Mouse (Mus musculus) forebrain, embryonic 16.5 days (tissue): ENCODE measurements at regions not wholly inside any gene's neighbourhood (a gene's known extent, or its start where the extent isn't known, plus 50 kb on each side); places are given as distances from the start of the nearest gene placed in this dataset.
A peak's percentile ranks its signal among the peaks of the same experiment; 100 is the strongest.

Experiments
- ATAC-seq: fragments of 200-750 bp; cut with Nextera tagmentation; 2 replicates; pipeline ENCODE4 v1.8.0; 2017; ENCODE audit warnings: mild to moderate bottlenecking, moderate library complexity
- H3K27ac ChIP-seq: fragments of 300-500 bp; sonication (generic); 2 replicates; pipeline ENCODE4 v1.5.1; 2014; ENCODE audit warnings: low read length, control low read depth
- H3K27me3 ChIP-seq: fragments of 300-500 bp; sonication (generic); replicated peaks from 2 replicates; pipeline ENCODE4 v1.6.1; 2014; ENCODE audit warnings: low read length; ENCODE audit not compliant: control insufficient read depth, insufficient read depth
- H3K36me3 ChIP-seq: fragments of 300-500 bp; sonication (generic); 2 replicates; pipeline ENCODE4 v1.6.1; 2014; ENCODE audit not compliant: control insufficient read depth, insufficient read depth
- H3K4me1 ChIP-seq: fragments of 300-500 bp; sonication (generic); replicated peaks from 2 replicates; pipeline ENCODE4 v1.6.1; 2014; ENCODE audit warnings: low read length; ENCODE audit not compliant: control insufficient read depth, insufficient read depth
- H3K4me2 ChIP-seq: fragments of 300-500 bp; sonication (generic); 2 replicates; pipeline ENCODE4 v1.6.1; 2014; ENCODE audit warnings: mild to moderate bottlenecking, low read length, control low read depth
- H3K4me3 ChIP-seq: fragments of 300-500 bp; sonication (generic); replicated peaks from 2 replicates; pipeline ENCODE4 v1.5.1; 2014; ENCODE audit warnings: mild to moderate bottlenecking, low read length, control low read depth
- H3K9ac ChIP-seq: fragments of 300-500 bp; sonication (generic); replicated peaks from 2 replicates; pipeline ENCODE4 v1.6.1; 2014; ENCODE audit warnings: low read depth, low read length, control low read depth
- H3K9me3 ChIP-seq: fragments of 300-500 bp; sonication (generic); 2 replicates; pipeline ENCODE4 v1.6.1; 2016; ENCODE audit warnings: low read length; ENCODE audit not compliant: control insufficient read depth
- WGBS: fragments of 180-500 bp; shearing (Covaris S2); extraction: QIAGEN DNeasy Blood & Tissue Kit; methylation state at CpG from one replicate; pipeline ENCODE4 v1.1.7; 2014; 5-methylcytosine and 5-hydroxymethylcytosine counted together

GRCm38 (mm10) chr1:61295219-61295618, 317.5 kb downstream of the Icos start:
- H3K9ac ChIP-seq: no peak overlapping the region
- ATAC-seq: no peak
- H3K27me3 ChIP-seq: peaks cover 2% of the 10 kb centered on the region; the same call in 1 of the 2 replicates
- peaks cover 2% of the 10 kb centered on the region for H3K4me1 ChIP-seq
- no peak overlapping the region for H3K27ac ChIP-seq
- WGBS: 90% methylated on average over 3 of the region's 3 CpGs
- no peaks in the 10 kb centered on the region for H3K9me3 ChIP-seq
- no peaks in the 10 kb centered on the region for H3K36me3 ChIP-seq
- H3K4me2 ChIP-seq: no peak overlapping the region
- H3K4me3 ChIP-seq: no peak overlapping the region

- Histone ChIP-seq H3K27ac (no peak overlapping the region), H3K36me3 (no peaks in the 10 kb centered on the region)
Observed at GRCm38 (mm10) chr1:61296831-61297230, 319.1 kb downstream of the Icos start.

GRCm38 (mm10) chr1:61297361-61297760, 319.6 kb downstream of the Icos start:
- Histone ChIP-seq H3K27me3 (peaks cover 2% of the 10 kb centered on the region; the same call in 1 of the 2 replicates), H3K4me2 (no peak overlapping the region), H3K4me1 (peaks cover 23% of the 10 kb centered on the region), H3K27ac (no peak overlapping the region), H3K9ac (no peak overlapping the region), H3K4me3 (no peak overlapping the region), H3K9me3 (no peaks in the 10 kb centered on the region), H3K36me3 (no peaks in the 10 kb centered on the region)
- ATAC-seq: no peak
- WGBS: 80% methylated on average over 3 of the region's 3 CpGs

More at GRCm38 (mm10) chr1:61296831-61297230, 319.1 kb downstream of the Icos start:
- H3K9ac ChIP-seq: no peak overlapping the region
- no peak overlapping the region for H3K4me2 ChIP-seq
- WGBS: 29% methylated on average over 4 of the region's 4 CpGs
- H3K4me1 ChIP-seq: peaks cover 18% of the 10 kb centered on the region
- peaks cover 2% of the 10 kb centered on the region; the same call in 1 of the 2 replicates for H3K27me3 ChIP-seq
- H3K9me3 ChIP-seq: no peaks in the 10 kb centered on the region
- no peak for ATAC-seq
- no peak overlapping the region for H3K4me3 ChIP-seq

- H3K4me2 ChIP-seq: no peak overlapping the region
- H3K27me3 ChIP-seq: peaks cover 2% of the 10 kb centered on the region; the same call in 1 of the 2 replicates
- H3K4me3 ChIP-seq: no peak overlapping the region
- no peaks in the 10 kb centered on the region for H3K9me3 ChIP-seq
- H3K27ac ChIP-seq: peak overlapping the region; percentile 1; the same call in 1 of the 2 replicates
- 26% methylated on average over 3 of the region's 3 CpGs for WGBS
- H3K4me1 ChIP-seq: peaks cover 30% of the 10 kb centered on the region
- 0 out of 2 replicates have a peak, but pooled peaks have one; percentile 5 for ATAC-seq
- no peaks in the 10 kb centered on the region for H3K36me3 ChIP-seq
- no peak overlapping the region for H3K9ac ChIP-seq
Observed at GRCm38 (mm10) chr1:61298064-61298463, 320.3 kb downstream of the Icos start.

- Histone ChIP-seq H3K27ac (no peak overlapping the region; the same call in 1 of the 2 replicates), H3K9ac (no peak overlapping the region), H3K4me3 (no peak overlapping the region), H3K36me3 (no peaks in the 10 kb centered on the region), H3K27me3 (peaks cover 3% of the 10 kb centered on the region), H3K4me2 (no peak overlapping the region), H3K9me3 (no peaks in the 10 kb centered on the region), H3K4me1 (peaks cover 31% of the 10 kb centered on the region)
- ATAC-seq: no peak
- 43% methylated on average over 6 of the region's 6 CpGs for WGBS
Observed at GRCm38 (mm10) chr1:61298779-61299178, 321.1 kb downstream of the Icos start.

GRCm38 (mm10) chr1:61300491-61300890, 322.8 kb downstream of the Icos start:
- H3K9ac ChIP-seq: no peak overlapping the region
- peaks cover 33% of the 10 kb centered on the region for H3K4me1 ChIP-seq
- no peaks in the 10 kb centered on the region for H3K9me3 ChIP-seq
- H3K27me3 ChIP-seq: peaks cover 8% of the 10 kb centered on the region
- no peak overlapping the region for H3K4me2 ChIP-seq
- no peaks in the 10 kb centered on the region for H3K36me3 ChIP-seq
- WGBS: 27% methylated on average over 4 of the region's 4 CpGs
- H3K27ac ChIP-seq: 0 out of 2 replicates have a peak overlapping the region, but pooled peaks have one; percentile 0
- no peak overlapping the region for H3K4me3 ChIP-seq
- ATAC-seq: no peak

- ATAC-seq: peak; percentile 67
- H3K9ac ChIP-seq: no peak overlapping the region
- peak overlapping the region; percentile 12; the same call in 1 of the 2 replicates for H3K4me2 ChIP-seq
- H3K4me1 ChIP-seq: peaks cover 33% of the 10 kb centered on the region
- H3K9me3 ChIP-seq: no peaks in the 10 kb centered on the region
- H3K36me3 ChIP-seq: no peaks in the 10 kb centered on the region
- 10% methylated on average over 24 of the region's 24 CpGs for WGBS
- H3K4me3 ChIP-seq: no peak overlapping the region
- H3K27ac ChIP-seq: peak overlapping the region; percentile 31; the same call in 1 of the 2 replicates
- H3K27me3 ChIP-seq: peaks cover 16% of the 10 kb centered on the region
Observed at GRCm38 (mm10) chr1:61301041-61302030, 323.6 kb downstream of the Icos start.

GRCm38 (mm10) chr1:61302570-61303071, 324.9 kb downstream of the Icos start:
- no peaks in the 10 kb centered on the region for H3K36me3 ChIP-seq
- WGBS: 10% methylated on average over 8 of the region's 8 CpGs
- H3K27me3 ChIP-seq: peaks cover 21% of the 10 kb centered on the region
- H3K27ac ChIP-seq: peak overlapping the region; percentile 44
- H3K4me2 ChIP-seq: no peak overlapping the region
- H3K4me3 ChIP-seq: no peak overlapping the region
- peaks cover 33% of the 10 kb centered on the region for H3K4me1 ChIP-seq
- no peak overlapping the region for H3K9ac ChIP-seq
- peak; percentile 71 for ATAC-seq
- no peaks in the 10 kb centered on the region for H3K9me3 ChIP-seq

GRCm38 (mm10) chr1:61306296-61306695, 328.6 kb downstream of the Icos start:
- Histone ChIP-seq H3K4me1 (peaks cover 21% of the 10 kb centered on the region), H3K36me3 (no peaks in the 10 kb centered on the region), H3K4me2 (no peak overlapping the region), H3K9me3 (no peaks in the 10 kb centered on the region), H3K4me3 (no peak overlapping the region), H3K27me3 (peaks cover 24% of the 10 kb centered on the region), H3K9ac (no peak overlapping the region), H3K27ac (no peak overlapping the region)
- 69% methylated on average over 8 of the region's 8 CpGs for WGBS
- no peak for ATAC-seq
